Mouse (Mus musculus) testis, postnatal 10 days (tissue): ENCODE data around the gene Urm1.
"Not testable (repeated sequence)": the region's sequence is repeated elsewhere in the genome, so short reads cannot be mapped to it uniquely, and the experiment has no call there.

Experiments
- DNase-seq: peaks from one replicate; pipeline ENCODE4 v3.0.0; 2021; ENCODE audit warnings: low spot score

Gene Urm1

GRCm38 (mm10) chr2:29820025-29820817 lies at the start of gene Urm1:
Gene Urm1, plus strand, starts transcription at chr2:29820075.
- DNase-seq, result peak; percentile 81

GRCm38 (mm10) chr2:29770162-29770561 lies 49.7 kb upstream of the Urm1 start:
- no peak for DNase-seq

GRCm38 (mm10) chr2:29771611-29772461 lies 48.0 kb upstream of the Urm1 start:
- DNase-seq, result no peak

GRCm38 (mm10) chr2:29773323-29773722 lies 46.6 kb upstream of the Urm1 start:
- DNase-seq, result no peak

- not testable (repeated sequence) for DNase-seq
Measured at GRCm38 (mm10) chr2:29781256-29781655, 38.6 kb upstream of the Urm1 start.

- no peak for DNase-seq
Measured at GRCm38 (mm10) chr2:29784290-29784689, 35.6 kb upstream of the Urm1 start.

- peak; percentile 82 for DNase-seq
Measured at GRCm38 (mm10) chr2:29787104-29787917, 32.6 kb upstream of the Urm1 start, which contains the start of gene Coq4. Gene Coq4, plus strand, starts transcription at chr2:29787493.

GRCm38 (mm10) chr2:29787937-29788681 lies 31.8 kb upstream of the Urm1 start, which contains the start of gene Trub2:
Gene Trub2, minus strand, starts transcription at chr2:29788502.
- peak; percentile 86 for DNase-seq

GRCm38 (mm10) chr2:29792772-29793487 lies 26.9 kb upstream of the Urm1 start:
- no peak for DNase-seq

- peak; percentile 99 for DNase-seq
Measured at GRCm38 (mm10) chr2:29802075-29802826, 17.6 kb upstream of the Urm1 start, which contains the start of gene Slc27a4. Gene Slc27a4, plus strand, starts transcription at chr2:29802634.

GRCm38 (mm10) chr2:29802827-29803201 lies 17.1 kb upstream of the Urm1 start:
- DNase-seq, result no peak

GRCm38 (mm10) chr2:29803400-29803831 lies 16.5 kb upstream of the Urm1 start:
- no peak for DNase-seq

GRCm38 (mm10) chr2:29815678-29816371 lies 4.0 kb upstream of the Urm1 start:
- no peak for DNase-seq

GRCm38 (mm10) chr2:29817426-29818232 lies 2.2 kb upstream of the Urm1 start:
- DNase-seq, result peak; percentile 90

- DNase-seq, result no peak
Measured at GRCm38 (mm10) chr2:29819363-29819762, 512 bp upstream of the Urm1 start.

GRCm38 (mm10) chr2:29826318-29826925 lies 6.5 kb downstream of the Urm1 start:
- DNase-seq, result no peak

- DNase-seq, result peak; percentile 93
Measured at GRCm38 (mm10) chr2:29826926-29827708, 7.2 kb downstream of the Urm1 start.
